Mouse (Mus musculus) MEL (cell line): ENCODE results near the gene Agt.
A peak's percentile ranks its signal among the peaks of the same experiment; 100 is the strongest.

Experiments
- CTCF ChIP-seq, 3 experiments: IDR thresholded peaks in 2 of 3; conservative IDR thresholded peaks in 1 of 3; 2 replicates each; pipeline ENCODE4 v1.5.1; 2011 to 2012; ENCODE audit warnings: low read length in 3 of 3, low read depth in 2 of 3, mild to moderate bottlenecking in 2 of 3, improper control_type of control experiment in 1 of 3, inconsistent platforms in 1 of 3, mixed read lengths in 1 of 3, moderate library complexity in 1 of 3; ENCODE audit not compliant: control insufficient read depth in 1 of 3, insufficient read depth in 1 of 3, poor library complexity in 1 of 3, severe bottlenecking in 1 of 3
- ELF1 ChIP-seq: IDR thresholded peaks from 2 replicates; pipeline ENCODE4 v1.6.1; 2014; ENCODE audit warnings: low read depth, mild to moderate bottlenecking, inconsistent platforms, low read length, improper control_type of control experiment, moderate library complexity
- EP300 ChIP-seq, 2 experiments: IDR thresholded peaks; 2 replicates each; pipeline ENCODE4 v1.6.1; 2011; ENCODE audit warnings: improper control_type of control experiment in 2 of 2, low read length in 2 of 2, low read depth in 1 of 2, mild to moderate bottlenecking in 1 of 2
- MAZ ChIP-seq: IDR thresholded peaks from 2 replicates; pipeline ENCODE4 v1.6.1; 2012; ENCODE audit warnings: low read depth, mild to moderate bottlenecking, inconsistent platforms, low read length, improper control_type of control experiment
- MXI1 ChIP-seq: IDR thresholded peaks from 2 replicates; pipeline ENCODE4 v1.6.1; 2011; ENCODE audit warnings: mild to moderate bottlenecking, low read depth, low read length, improper control_type of control experiment
- NRF1 ChIP-seq: IDR thresholded peaks from 2 replicates; pipeline ENCODE4 v1.6.1; 2014; ENCODE audit warnings: low read depth, mild to moderate bottlenecking, inconsistent platforms, low read length, improper control_type of control experiment, moderate library complexity; ENCODE audit not compliant: poor library complexity, insufficient read depth, severe bottlenecking
- POLR2A ChIP-seq, 2 experiments: IDR thresholded peaks; 2 replicates each; pipeline ENCODE4 v1.6.1; 2011 to 2012; ENCODE audit warnings: low read length in 2 of 2, mild to moderate bottlenecking in 2 of 2, control low read depth in 1 of 2, improper control_type of control experiment in 1 of 2, low read depth in 1 of 2, moderate library complexity in 1 of 2; ENCODE audit not compliant: control insufficient read depth in 1 of 2, insufficient read depth in 1 of 2, poor library complexity in 1 of 2
- POLR2AphosphoS5 ChIP-seq: IDR thresholded peaks from 2 replicates; pipeline ENCODE4 v1.6.1; 2012; ENCODE audit warnings: low read depth, borderline replicate concordance, mild to moderate bottlenecking, inconsistent platforms, low read length, moderate library complexity, mixed read lengths
- TCF12 ChIP-seq: IDR thresholded peaks from 2 replicates; pipeline ENCODE4 v1.6.1; 2014; ENCODE audit warnings: low read depth, mild to moderate bottlenecking, inconsistent platforms, low read length, improper control_type of control experiment, moderate library complexity
- ZMIZ1 ChIP-seq: IDR thresholded peaks from 2 replicates; pipeline ENCODE4 v1.6.1; 2012; ENCODE audit warnings: low read depth, mild to moderate bottlenecking, inconsistent platforms, low read length, improper control_type of control experiment, moderate library complexity
- ZNF384 ChIP-seq: IDR thresholded peaks from 2 replicates; pipeline ENCODE4 v1.6.1; 2012; ENCODE audit warnings: low read depth, mild to moderate bottlenecking, inconsistent platforms, low read length, improper control_type of control experiment

- no peak for TF ChIP-seq ELF1
- TF ChIP-seq MAZ, result no peak
- TF ChIP-seq ZMIZ1, result no peak
- TF ChIP-seq EP300 (IDR thresholded peaks at IDR 0.05; ENCODE audit: low read depth in 1 of 2, low read length in 2 of 2), result no peak
- no peak for TF ChIP-seq NRF1
- no peak for TF ChIP-seq POLR2A (IDR thresholded peaks at IDR 0.05; ENCODE audit: control insufficient read depth in 1 of 2, insufficient read depth in 1 of 2, low read depth in 1 of 2, low read length in 2 of 2, poor library complexity in 1 of 2)
- peak; percentile 73 to 88 (median 88) for TF ChIP-seq CTCF (IDR thresholded peaks at IDR 0.05 in 2 of 3, conservative IDR thresholded peaks at IDR 0.05 in 1 of 3; ENCODE audit: control insufficient read depth in 1 of 3, insufficient read depth in 1 of 3, low read depth in 2 of 3, low read length in 3 of 3, poor library complexity in 1 of 3, severe bottlenecking in 1 of 3)
- no peak for TF ChIP-seq MXI1
- no peak for TF ChIP-seq ZNF384
- TF ChIP-seq TCF12, result no peak
- TF ChIP-seq POLR2AphosphoS5, result no peak
These were observed 38.9 kb upstream of the Agt start for GRCm38 (mm10) chr8:124608239-124608971.
